Mouse (Mus musculus): ENCODE results near the gene Glis3. TPM values are rescaled to one million over a fixed set of nuclear protein-coding genes. Genes with fewer than 3 reads are reported as not detected.

Glis3 gene
- polyA plus RNA-seq, 1 experiment, result 0.06 TPM

DNA sequence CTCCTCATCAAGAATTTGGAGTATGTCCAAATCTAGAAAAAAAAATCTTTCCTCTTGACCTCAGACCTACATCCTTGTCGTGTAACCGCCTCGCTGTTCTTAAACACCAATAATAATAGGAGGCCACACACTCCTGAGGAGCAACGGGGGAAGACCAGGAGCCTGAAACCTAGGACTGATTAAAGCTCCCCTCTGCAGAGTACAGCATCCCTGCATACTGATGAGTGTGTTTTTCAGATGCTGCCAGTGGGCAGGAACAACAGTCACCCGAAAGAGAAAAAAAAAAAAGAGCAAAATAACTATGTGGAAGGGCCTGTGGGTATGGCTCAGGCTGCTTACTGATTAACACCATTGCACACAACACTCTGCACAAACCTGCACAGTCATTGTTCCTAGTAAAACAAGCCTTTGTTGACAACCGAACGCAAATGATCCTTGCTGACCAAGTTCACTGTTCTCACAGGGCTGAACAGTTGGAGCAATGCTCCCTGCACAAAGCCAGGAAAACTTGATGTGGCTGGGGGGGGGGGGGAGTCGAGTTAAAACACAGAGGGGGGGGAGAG lies 43.8 kb downstream of the Glis3 start:
- no peaks in the 10 kb centered on the region for H3K36me3 ChIP-seq (replicated peaks; ENCODE audit: low read length)
- TF ChIP-seq FLI1 (IDR thresholded peaks at IDR 0.05; ENCODE audit: low read length) (no peak), GATA1 (IDR thresholded peaks at IDR 0.05; ENCODE audit: borderline replicate concordance, low read length) (no peak)
- H3K4me1 ChIP-seq, result no peaks in the 10 kb centered on the region
- H3K27me3 ChIP-seq (replicated peaks), result peaks cover under 1% of the 10 kb centered on the region
- no peaks in the 10 kb centered on the region for H3K9me3 ChIP-seq
- H3K4me3 ChIP-seq (replicated peaks), result no peak overlapping the region

DNA sequence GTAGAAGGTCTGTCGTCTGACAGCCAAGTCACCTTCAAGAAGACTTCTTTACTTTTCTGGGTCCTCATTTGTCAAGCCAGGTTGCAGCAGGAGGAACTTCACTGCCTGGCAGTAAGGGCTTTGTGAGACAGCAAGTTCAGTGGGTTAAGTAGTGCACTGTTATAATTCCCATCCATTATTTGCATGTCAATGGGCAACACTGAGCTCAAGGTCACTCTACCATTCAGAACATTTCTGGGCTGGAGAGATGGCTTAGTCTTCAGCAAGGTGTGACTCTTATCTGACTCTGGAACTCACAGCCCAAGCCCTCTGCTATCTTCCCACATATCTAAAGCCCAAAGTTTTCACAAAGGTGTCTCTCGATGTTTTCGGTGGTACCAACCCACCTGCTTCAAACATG lies 44.9 kb downstream of the Glis3 start:
- TF ChIP-seq FLI1 (IDR thresholded peaks at IDR 0.05; ENCODE audit: low read length), result no peak
- TF ChIP-seq GATA1 (IDR thresholded peaks at IDR 0.05; ENCODE audit: borderline replicate concordance, low read length), result no peak
- no peaks in the 10 kb centered on the region for H3K9me3 ChIP-seq
- H3K27me3 ChIP-seq (replicated peaks), result no peaks in the 10 kb centered on the region
- no peaks in the 10 kb centered on the region for H3K36me3 ChIP-seq (replicated peaks; ENCODE audit: low read length)
- no peaks in the 10 kb centered on the region for H3K4me1 ChIP-seq
- H3K4me3 ChIP-seq (replicated peaks), result no peak overlapping the region

GRCm38 (mm10) chr19:28628416-28628815 lies 51.5 kb downstream of the Glis3 start:
- Histone ChIP-seq H3K27me3 (replicated peaks) (no peaks in the 10 kb centered on the region), H3K36me3 (replicated peaks; ENCODE audit: low read length) (no peaks in the 10 kb centered on the region), H3K4me1 (no peaks in the 10 kb centered on the region), H3K9me3 (no peaks in the 10 kb centered on the region), H3K4me3 (replicated peaks) (no peak overlapping the region)
- TF ChIP-seq FLI1 (IDR thresholded peaks at IDR 0.05; ENCODE audit: low read length) (no peak), GATA1 (IDR thresholded peaks at IDR 0.05; ENCODE audit: borderline replicate concordance, low read length) (no peak)

GRCm38 (mm10) chr19:28626189-28626588 lies 53.7 kb downstream of the Glis3 start:
- H3K9me3 ChIP-seq, result no peaks in the 10 kb centered on the region
- H3K4me1 ChIP-seq, result no peaks in the 10 kb centered on the region
- TF ChIP-seq FLI1 (IDR thresholded peaks at IDR 0.05; ENCODE audit: low read length) (no peak), GATA1 (IDR thresholded peaks at IDR 0.05; ENCODE audit: borderline replicate concordance, low read length) (no peak)
- H3K27me3 ChIP-seq (replicated peaks), result no peaks in the 10 kb centered on the region
- H3K36me3 ChIP-seq (replicated peaks; ENCODE audit: low read length), result no peaks in the 10 kb centered on the region
- H3K4me3 ChIP-seq (replicated peaks), result no peak overlapping the region

GRCm38 (mm10) chr19:28624571-28624970 lies 55.3 kb downstream of the Glis3 start:
- Histone ChIP-seq H3K36me3 (replicated peaks; ENCODE audit: low read length) (no peaks in the 10 kb centered on the region), H3K27me3 (replicated peaks) (no peaks in the 10 kb centered on the region), H3K9me3 (no peaks in the 10 kb centered on the region), H3K4me1 (no peaks in the 10 kb centered on the region), H3K4me3 (replicated peaks) (no peak overlapping the region)
- no peak for TF ChIP-seq FLI1 (IDR thresholded peaks at IDR 0.05; ENCODE audit: low read length)
- no peak for TF ChIP-seq GATA1 (IDR thresholded peaks at IDR 0.05; ENCODE audit: borderline replicate concordance, low read length)

DNA sequence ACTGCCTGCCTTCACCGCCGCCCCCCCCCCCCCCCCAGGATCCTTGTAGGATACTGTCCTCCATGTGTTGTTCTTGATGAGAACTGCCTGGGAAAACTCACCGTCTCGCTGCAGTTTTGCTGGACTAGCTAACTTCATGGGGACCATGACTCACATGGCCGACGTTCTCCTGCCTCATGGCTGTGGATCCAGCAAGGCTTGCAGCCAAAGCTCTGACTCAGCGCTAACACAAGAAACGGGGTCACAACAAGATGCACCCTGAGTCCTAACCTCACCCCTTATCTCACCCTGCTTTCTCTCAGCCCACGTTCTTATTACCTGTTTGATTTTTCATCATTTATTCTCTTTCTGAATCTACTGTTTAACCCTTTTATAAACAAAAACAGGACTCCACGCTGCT lies 56.2 kb downstream of the Glis3 start:
- no peaks in the 10 kb centered on the region for H3K27me3 ChIP-seq (replicated peaks)
- no peaks in the 10 kb centered on the region for H3K36me3 ChIP-seq (replicated peaks; ENCODE audit: low read length)
- no peak overlapping the region for H3K4me3 ChIP-seq (replicated peaks)
- H3K9me3 ChIP-seq, result no peaks in the 10 kb centered on the region
- TF ChIP-seq GATA1 (IDR thresholded peaks at IDR 0.05; ENCODE audit: borderline replicate concordance, low read length), result no peak
- no peak for TF ChIP-seq FLI1 (IDR thresholded peaks at IDR 0.05; ENCODE audit: low read length)
- no peaks in the 10 kb centered on the region for H3K4me1 ChIP-seq

DNA sequence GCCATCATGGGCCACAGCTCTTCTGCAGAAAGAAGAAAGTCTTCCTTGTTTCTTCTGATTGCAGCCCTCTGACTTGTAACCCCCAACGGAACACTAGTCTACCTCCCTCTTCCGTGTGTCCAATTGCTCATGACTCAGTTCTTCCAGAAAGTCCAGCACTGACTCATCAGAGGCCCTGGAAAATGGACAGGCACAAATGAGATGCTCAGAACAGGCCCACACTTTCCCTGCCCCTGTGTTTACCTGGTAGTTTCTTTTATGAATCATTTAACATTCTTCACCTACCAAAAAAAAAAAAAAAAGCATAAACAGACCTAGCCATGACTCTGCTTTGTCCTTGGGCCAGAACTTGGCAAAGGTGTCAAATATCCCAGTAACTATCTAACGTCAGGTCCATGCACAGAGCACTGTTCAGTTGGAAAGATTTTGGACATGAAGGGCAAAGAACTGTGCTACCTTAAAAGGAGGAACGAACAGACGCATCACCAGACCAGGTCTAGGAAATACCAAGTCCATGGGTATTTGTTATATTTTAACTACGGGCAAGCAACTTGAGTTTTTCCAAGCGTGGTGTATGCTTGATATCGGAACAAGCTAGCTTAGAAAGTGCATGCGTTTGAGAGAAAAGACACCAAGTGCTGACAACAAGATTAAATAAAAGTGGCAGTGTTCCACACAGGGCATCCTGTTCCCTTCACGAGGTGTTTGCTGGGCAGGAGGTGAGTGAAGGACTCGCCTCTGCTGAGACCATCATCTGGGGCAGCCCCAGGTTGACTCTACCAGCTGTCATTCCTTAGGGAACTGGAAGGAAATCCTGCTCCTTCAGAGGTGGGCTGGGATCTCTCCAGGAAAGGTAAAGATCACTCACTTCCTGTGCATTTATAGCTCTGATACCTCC lies 58.0 kb downstream of the Glis3 start:
- Histone ChIP-seq H3K4me3 (replicated peaks) (no peak overlapping the region), H3K36me3 (replicated peaks; ENCODE audit: low read length) (no peaks in the 10 kb centered on the region), H3K4me1 (no peaks in the 10 kb centered on the region), H3K27me3 (replicated peaks) (no peaks in the 10 kb centered on the region), H3K9me3 (0 out of 2 replicates have a peak, but pooled peaks cover 3% of the 10 kb centered on the region)
- no peak for TF ChIP-seq FLI1 (IDR thresholded peaks at IDR 0.05; ENCODE audit: low read length)
- no peak for TF ChIP-seq GATA1 (IDR thresholded peaks at IDR 0.05; ENCODE audit: borderline replicate concordance, low read length)

DNA sequence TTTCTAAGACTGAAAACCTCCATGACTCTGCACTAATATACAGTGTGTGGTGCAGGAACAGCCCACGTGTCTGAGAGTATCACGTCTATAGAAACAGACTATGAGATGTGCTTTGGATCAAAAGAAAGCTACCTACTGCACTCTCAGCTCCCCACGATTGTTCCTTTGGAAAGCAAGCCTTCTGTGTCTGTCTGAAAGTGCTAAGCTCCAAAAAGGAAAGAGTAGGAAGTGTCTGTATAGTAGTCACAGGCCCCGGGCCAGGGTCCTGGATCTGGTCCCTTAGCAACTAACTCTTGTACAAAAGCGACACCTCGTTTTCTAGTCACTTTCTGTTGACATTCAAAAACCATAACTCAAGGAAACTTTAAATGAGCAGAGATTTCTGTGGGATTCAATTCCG lies 62.1 kb downstream of the Glis3 start:
- TF ChIP-seq FLI1 (IDR thresholded peaks at IDR 0.05; ENCODE audit: low read length) (no peak), GATA1 (IDR thresholded peaks at IDR 0.05; ENCODE audit: borderline replicate concordance, low read length) (no peak)
- Histone ChIP-seq H3K4me3 (replicated peaks) (no peak overlapping the region), H3K36me3 (replicated peaks; ENCODE audit: low read length) (no peaks in the 10 kb centered on the region), H3K4me1 (no peaks in the 10 kb centered on the region), H3K27me3 (replicated peaks) (no peaks in the 10 kb centered on the region), H3K9me3 (peaks cover 17% of the 10 kb centered on the region; the same call in 1 of the 2 replicates)

DNA sequence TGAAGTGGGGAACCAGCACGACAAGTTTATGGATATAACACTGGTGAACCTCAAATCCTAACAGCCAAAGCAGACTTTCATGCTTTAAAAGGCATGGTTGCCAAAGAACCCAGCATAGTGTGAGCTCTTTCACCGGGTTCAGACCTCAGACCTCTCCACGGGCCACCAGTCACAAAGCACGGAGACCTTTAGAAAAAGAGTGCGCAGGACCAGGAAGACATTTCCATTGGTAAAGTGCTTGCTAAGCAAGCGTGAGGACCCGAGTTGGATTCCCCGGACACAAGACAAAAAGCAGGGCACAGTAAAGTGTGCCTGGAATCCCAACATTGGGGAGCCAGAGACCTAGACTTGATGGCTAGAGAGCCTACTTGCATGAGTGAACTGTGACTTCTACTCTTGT lies 62.7 kb downstream of the Glis3 start:
- H3K36me3 ChIP-seq (replicated peaks; ENCODE audit: low read length), result no peaks in the 10 kb centered on the region
- peaks cover 20% of the 10 kb centered on the region; the same call in 1 of the 2 replicates for H3K9me3 ChIP-seq
- no peak for TF ChIP-seq GATA1 (IDR thresholded peaks at IDR 0.05; ENCODE audit: borderline replicate concordance, low read length)
- TF ChIP-seq FLI1 (IDR thresholded peaks at IDR 0.05; ENCODE audit: low read length), result no peak
- H3K27me3 ChIP-seq (replicated peaks), result no peaks in the 10 kb centered on the region
- no peak overlapping the region for H3K4me3 ChIP-seq (replicated peaks)
- H3K4me1 ChIP-seq, result no peaks in the 10 kb centered on the region

DNA sequence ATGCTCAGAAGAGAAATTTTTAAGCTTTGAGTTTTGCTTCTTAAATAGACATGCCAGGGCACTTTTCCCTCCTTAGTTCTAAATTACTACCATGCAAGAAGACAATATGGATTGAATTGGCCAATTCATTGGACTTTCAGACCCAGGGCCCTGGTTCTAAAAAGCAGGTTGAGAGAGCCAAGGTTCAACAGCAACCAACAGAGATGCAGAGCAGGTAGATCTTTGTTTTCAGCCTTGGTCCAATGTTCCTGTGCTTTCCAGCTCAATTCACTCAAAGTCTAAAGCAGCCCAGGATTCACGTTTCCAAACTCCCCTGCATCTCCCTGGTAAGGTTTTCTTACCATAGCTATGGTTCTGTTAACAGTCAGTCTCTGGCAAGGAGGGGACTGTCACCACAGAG lies 63.4 kb downstream of the Glis3 start:
- no peak overlapping the region for H3K4me3 ChIP-seq (replicated peaks)
- peaks cover 20% of the 10 kb centered on the region; the same call in 1 of the 2 replicates for H3K9me3 ChIP-seq
- TF ChIP-seq GATA1 (IDR thresholded peaks at IDR 0.05; ENCODE audit: borderline replicate concordance, low read length) (no peak), FLI1 (IDR thresholded peaks at IDR 0.05; ENCODE audit: low read length) (no peak)
- no peaks in the 10 kb centered on the region for H3K36me3 ChIP-seq (replicated peaks; ENCODE audit: low read length)
- no peaks in the 10 kb centered on the region for H3K4me1 ChIP-seq
- H3K27me3 ChIP-seq (replicated peaks), result no peaks in the 10 kb centered on the region
